ENCODE assay signal across 11 mouse cellular contexts in genomic region chr7:142119632-142120031, GRCm38 (mm10). TPM values are rescaled to one million over a fixed set of nuclear protein-coding genes. Genes with fewer than 3 reads are reported as not detected.
DNase-seq lines count a peak whose midpoint lies in the region; ATAC-seq and TF ChIP-seq lines count a peak whose summit lies in the region.
"Had no signal": no experiment of that assay in that cellular context is flagged by ENCODE, and none has a peak within 500 bp of the region (broad histone marks: within the 10 kb centered on the region; RNA-seq: fewer than 3 reads in every experiment).

No protein-coding gene starts in this region.

- H3K4me1 ChIP-seq in kidney, postnatal 0 days (replicated peaks; ENCODE audit: insufficient read depth, low read length) = no peaks in the 10 kb centered on the region
- H3K4me1 ChIP-seq: embryonic facial prominence, embryonic 13.5 days; midbrain, embryonic 12.5 days had no signal

- H3K27ac ChIP-seq in kidney, postnatal 0 days = no peak overlapping the region
- H3K27ac ChIP-seq: embryonic facial prominence, embryonic 13.5 days; midbrain, embryonic 12.5 days had no signal

- no peak overlapping the region for H3ac ChIP-seq in C2C12 (ENCODE audit: control insufficient read depth, insufficient read length, low read depth)

- no peak overlapping the region for H3K4me2 ChIP-seq in kidney, postnatal 0 days (ENCODE audit: low read length)
- H3K4me2 ChIP-seq: embryonic facial prominence, embryonic 13.5 days; midbrain, embryonic 12.5 days had no signal

- no peaks in the 10 kb centered on the region for H3K27me3 ChIP-seq in kidney, postnatal 0 days (ENCODE audit: insufficient read depth, low read length)
- peaks cover 25% of the 10 kb centered on the region for H3K27me3 ChIP-seq in C2C12 (ENCODE audit: control insufficient read depth, insufficient read depth, insufficient read length)
- no peaks in the 10 kb centered on the region for H3K27me3 ChIP-seq in Patski
- H3K27me3 ChIP-seq: embryonic facial prominence, embryonic 13.5 days; midbrain, embryonic 12.5 days had no signal

- no peaks in the 10 kb centered on the region for H3K9me3 ChIP-seq in kidney, postnatal 0 days (replicated peaks; ENCODE audit: low read length)
- H3K9me3 ChIP-seq: embryonic facial prominence, embryonic 13.5 days; midbrain, embryonic 12.5 days had no signal

- H3K79me3 ChIP-seq in C2C12 (ENCODE audit: low read depth) = no peaks in the 10 kb centered on the region

- in situ Hi-C loops in Patski (cut with MboI; ENCODE audit: low pct_unique_long_range_greater_than_20kb) = no loop called here

- DNase-seq in kidney, postnatal 0 days (ENCODE audit: low spot score) = no peak
- DNase-seq in kidney, adult 8-10 months = no peak
- DNase-seq in Patski (ENCODE audit: low read depth, low spot score) = no peak
- peak; percentile 9 for DNase-seq in embryo, embryonic 9.5 days (ENCODE audit: extremely low spot score)
- no peak for DNase-seq in urinary bladder, postnatal 14 days (ENCODE audit: low spot score)
- DNase-seq in frontal cortex, postnatal 14 days (ENCODE audit: low spot score in 2 of 2) = no peak
- DNase-seq in kidney, postnatal 14 days = no peak

- WGBS in kidney, postnatal 0 days = 16% methylated on average over 5 of the region's 5 CpGs

- no peaks in the 10 kb centered on the region for H3K79me2 ChIP-seq in C2C12 (ENCODE audit: control insufficient read depth, insufficient read depth)

- no peaks in the 10 kb centered on the region for H3K36me3 ChIP-seq in kidney, postnatal 0 days (ENCODE audit: insufficient read depth, low read length)
- no peaks in the 10 kb centered on the region for H3K36me3 ChIP-seq in C2C12 (ENCODE audit: control insufficient read depth, insufficient read depth)
- H3K36me3 ChIP-seq: embryonic facial prominence, embryonic 13.5 days; midbrain, embryonic 12.5 days had no signal

- CTCF ChIA-PET in Patski (lab: Charles Lee) = interaction anchor here (0.9 to 1.2 kb wide), 2 partner anchors 10 to 49 kb away, joined by 3 read pairs; no protein-coding TSS in a partner anchor

- POLR2A ChIA-PET in Patski (lab: Charles Lee) = no interaction called here

- no peak for ATAC-seq in kidney, postnatal 0 days (replicated peaks; ENCODE audit: low FRiP score, low read depth)
- ATAC-seq in Patski = no peak

- no peak overlapping the region for H3K9ac ChIP-seq in kidney, postnatal 0 days (ENCODE audit: low read depth, low read length)
- H3K9ac ChIP-seq: embryonic facial prominence, embryonic 13.5 days; midbrain, embryonic 12.5 days had no signal

- TF ChIP-seq CTCF in kidney, postnatal 0 days (IDR thresholded peaks at IDR 0.05; ENCODE audit: low read depth) = peak; percentile 55
- TF ChIP-seq CTCF in C2C12 (IDR thresholded peaks at IDR 0.05; ENCODE audit: control insufficient read depth, insufficient read depth, insufficient read length) (peak; percentile 34), Patski (IDR thresholded peaks at IDR 0.05) (peak; percentile 54)

- no peak overlapping the region for H3K4me3 ChIP-seq in kidney, postnatal 0 days (replicated peaks; ENCODE audit: low read depth, low read length)
- no peak overlapping the region for H3K4me3 ChIP-seq in C2C12 (ENCODE audit: insufficient read depth, poor library complexity, severe bottlenecking)
- H3K4me3 ChIP-seq: embryonic facial prominence, embryonic 13.5 days; midbrain, embryonic 12.5 days had no signal

TF ChIP-seq in C2C12, 6 proteins besides CTCF, POLR2A, EP300 and RAD21:
- TF ChIP-seq FOSL1 (IDR thresholded peaks at IDR 0.05; ENCODE audit: insufficient read depth, low read length, poor library complexity, severe bottlenecking) = no peak
- no peak for TF ChIP-seq MYOG (IDR thresholded peaks at IDR 0.05; ENCODE audit: control insufficient read depth, extremely low read depth, insufficient read length)
- no peak for TF ChIP-seq MYOD1 (IDR thresholded peaks at IDR 0.05; ENCODE audit: control insufficient read depth, insufficient read length, low read depth)
- TF ChIP-seq CEBPB (IDR thresholded peaks at IDR 0.05; ENCODE audit: low read depth) = no peak
- TF ChIP-seq MAX (IDR thresholded peaks at IDR 0.05) = no peak
- no peak for TF ChIP-seq USF1 (IDR thresholded peaks at IDR 0.05; ENCODE audit: low read depth)

RNA-seq across cellular contexts. Expression of gene Gm45618, which starts 0.9 kb away (rescaled TPM):
- polyA plus RNA-seq in kidney, postnatal 0 days (2015; fragmentation: Nextera tagmentation; extraction: Ambion mirVana) = not detected in 2 replicates
- polyA plus RNA-seq in C2C12 (2012; fragmentation: generic; extraction: Trizol) (not detected), Patski (2021) (not detected)
- polyA plus RNA-seq: embryonic facial prominence, embryonic 13.5 days; kidney, embryonic 14.5 days; midbrain, embryonic 12.5 days had no signal

RNA-seq across cellular contexts. Expression of gene Gm39115, which starts 16.2 kb away (rescaled TPM):
- polyA plus RNA-seq in kidney, postnatal 0 days (2015; fragmentation: Nextera tagmentation; extraction: Ambion mirVana) = not detected in 2 replicates
- polyA plus RNA-seq in C2C12 (2012; fragmentation: generic; extraction: Trizol) = not detected
- not detected for polyA plus RNA-seq in Patski (2021)
- polyA plus RNA-seq: embryonic facial prominence, embryonic 13.5 days; kidney, embryonic 14.5 days; midbrain, embryonic 12.5 days had no signal

RNA-seq across cellular contexts. Expression of gene Dusp8, which starts 24.0 kb away (rescaled TPM):
- polyA plus RNA-seq in kidney, postnatal 0 days (2015; fragmentation: Nextera tagmentation; extraction: Ambion mirVana) = 2.3 and 2.5 TPM in 2 replicates
- polyA plus RNA-seq in C2C12 (2012; fragmentation: generic; extraction: Trizol) = 2.1 TPM
- 15.2 TPM for polyA plus RNA-seq in Patski (2021)

RNA-seq across cellular contexts. Expression of gene Gm45337, which starts 24.8 kb away (rescaled TPM):
- polyA plus RNA-seq in kidney, postnatal 0 days (2015; fragmentation: Nextera tagmentation; extraction: Ambion mirVana) = not detected in 2 replicates
- polyA plus RNA-seq in C2C12 (2012; fragmentation: generic; extraction: Trizol) = not detected
- not detected for polyA plus RNA-seq in Patski (2021)
- polyA plus RNA-seq: embryonic facial prominence, embryonic 13.5 days; kidney, embryonic 14.5 days; midbrain, embryonic 12.5 days had no signal

RNA-seq across cellular contexts. Expression of gene Gm29735, which starts 37.3 kb away (rescaled TPM):
- not detected in 2 replicates for polyA plus RNA-seq in kidney, postnatal 0 days (2015; fragmentation: Nextera tagmentation; extraction: Ambion mirVana)
- not detected for polyA plus RNA-seq in C2C12 (2012; fragmentation: generic; extraction: Trizol)
- polyA plus RNA-seq in Patski (2021) = not detected
- polyA plus RNA-seq: embryonic facial prominence, embryonic 13.5 days; kidney, embryonic 14.5 days; midbrain, embryonic 12.5 days had no signal
